Mouse (Mus musculus) limb, embryonic 12.5 days (tissue): ENCODE results near the gene Cobll1. TPM values are rescaled to one million over a fixed set of nuclear protein-coding genes. Genes with fewer than 3 reads are reported as not detected.

ENCODE experiments used
- ATAC-seq: fragments of 200-750 bp; cut with Nextera tagmentation; 2 replicates; pipeline ENCODE4 v1.8.0; 2017; ENCODE audit warnings: low read depth, moderate TSS enrichment; ENCODE audit not compliant: insufficient number of reproducible peaks, insufficient read depth, low FRiP score, low TSS enrichment
- H3K27ac ChIP-seq: fragments of 300-500 bp; sonication (generic); 2 replicates; pipeline ENCODE4 v1.5.1; 2016; ENCODE audit warnings: mild to moderate bottlenecking, moderate library complexity
- H3K27me3 ChIP-seq: fragments of 300-500 bp; sonication (generic); 2 replicates; pipeline ENCODE4 v1.6.1; 2016; ENCODE audit warnings: mild to moderate bottlenecking, moderate library complexity
- H3K36me3 ChIP-seq: fragments of 300-500 bp; sonication (generic); 2 replicates; pipeline ENCODE4 v1.6.1; 2016; ENCODE audit warnings: mild to moderate bottlenecking, moderate library complexity
- H3K4me1 ChIP-seq: fragments of 300-500 bp; sonication (generic); replicated peaks from 2 replicates; pipeline ENCODE4 v1.6.1; 2016
- H3K4me2 ChIP-seq: fragments of 300-500 bp; sonication (generic); 2 replicates; pipeline ENCODE4 v1.6.1; 2016; ENCODE audit warnings: mild to moderate bottlenecking, moderate library complexity
- H3K4me3 ChIP-seq: fragments of 300-500 bp; sonication (generic); replicated peaks from 2 replicates; pipeline ENCODE4 v1.5.1; 2016; ENCODE audit warnings: mild to moderate bottlenecking
- H3K9ac ChIP-seq: fragments of 300-500 bp; sonication (generic); replicated peaks from 2 replicates; pipeline ENCODE4 v1.6.1; 2016; ENCODE audit warnings: mild to moderate bottlenecking, moderate library complexity
- H3K9me3 ChIP-seq: fragments of 300-500 bp; sonication (generic); 2 replicates; pipeline ENCODE4 v1.6.1; 2016; ENCODE audit warnings: mild to moderate bottlenecking, moderate library complexity
- WGBS: fragments of 180-500 bp; shearing (Covaris S2); methylation state at CpG from one replicate; pipeline ENCODE4 v1.1.7; 2016; 5-methylcytosine and 5-hydroxymethylcytosine counted together
- polyA plus RNA-seq: library from polyadenylated mRNA; unstranded; fragments of >200 nt; fragmentation: Nextera tagmentation; extraction: Ambion mirVana; gene quantifications from 2 replicates; pipeline ENCODE4 v1.2.1, GENCODE M21; 2016

The Cobll1 gene
- polyA plus RNA-seq, 1 experiment from 2014 or later = 1.8 TPM

- 91% methylated on average over 9 of the region's 9 CpGs for WGBS
- H3K4me2 ChIP-seq = no peak overlapping the region
- H3K36me3 ChIP-seq = no peaks in the 10 kb centered on the region
- H3K4me1 ChIP-seq = no peaks in the 10 kb centered on the region; the same call in 1 of the 2 replicates
- no peak overlapping the region for H3K27ac ChIP-seq
- H3K27me3 ChIP-seq = no peaks in the 10 kb centered on the region
- no peak for ATAC-seq
- H3K9me3 ChIP-seq = no peaks in the 10 kb centered on the region
- H3K9ac ChIP-seq = no peak overlapping the region
- no peak overlapping the region for H3K4me3 ChIP-seq
These were observed 20.9 kb downstream of the Cobll1 start for GRCm38 (mm10) chr2:65218318-65218717.

- no peak overlapping the region for H3K4me2 ChIP-seq
- no peaks in the 10 kb centered on the region for H3K9me3 ChIP-seq
- H3K9ac ChIP-seq = no peak overlapping the region
- ATAC-seq = no peak
- H3K4me1 ChIP-seq = no peaks in the 10 kb centered on the region; the same call in 1 of the 2 replicates
- 86% methylated on average over 6 of the region's 6 CpGs for WGBS
- H3K36me3 ChIP-seq = no peaks in the 10 kb centered on the region
- H3K27me3 ChIP-seq = no peaks in the 10 kb centered on the region
- no peak overlapping the region for H3K4me3 ChIP-seq
- H3K27ac ChIP-seq = no peak overlapping the region
These were observed 21.5 kb downstream of the Cobll1 start for GRCm38 (mm10) chr2:65217677-65218076.

GRCm38 (mm10) chr2:65216163-65216562 is 23.0 kb downstream of the Cobll1 start:
- Histone ChIP-seq H3K27me3 (no peaks in the 10 kb centered on the region), H3K4me2 (no peak overlapping the region), H3K4me1 (no peaks in the 10 kb centered on the region), H3K27ac (no peak overlapping the region), H3K36me3 (no peaks in the 10 kb centered on the region), H3K9ac (no peak overlapping the region), H3K9me3 (no peaks in the 10 kb centered on the region), H3K4me3 (no peak overlapping the region)
- ATAC-seq = no peak

- Histone ChIP-seq H3K4me3 (no peak overlapping the region), H3K4me1 (no peaks in the 10 kb centered on the region), H3K9me3 (no peaks in the 10 kb centered on the region), H3K4me2 (no peak overlapping the region), H3K27me3 (no peaks in the 10 kb centered on the region), H3K27ac (no peak overlapping the region), H3K36me3 (no peaks in the 10 kb centered on the region), H3K9ac (no peak overlapping the region)
- WGBS = 97% methylated on average over 1 of the region's 1 CpGs
- no peak for ATAC-seq
These were observed 24.6 kb downstream of the Cobll1 start for GRCm38 (mm10) chr2:65214556-65214955.

GRCm38 (mm10) chr2:65213675-65214074 is 25.5 kb downstream of the Cobll1 start:
- no peak overlapping the region for H3K27ac ChIP-seq
- WGBS = 80% methylated on average over 3 of the region's 3 CpGs
- no peaks in the 10 kb centered on the region for H3K4me1 ChIP-seq
- H3K9me3 ChIP-seq = no peaks in the 10 kb centered on the region
- H3K27me3 ChIP-seq = no peaks in the 10 kb centered on the region
- H3K9ac ChIP-seq = no peak overlapping the region
- no peaks in the 10 kb centered on the region for H3K36me3 ChIP-seq
- H3K4me2 ChIP-seq = no peak overlapping the region
- no peak for ATAC-seq
- no peak overlapping the region for H3K4me3 ChIP-seq

- no peak overlapping the region for H3K27ac ChIP-seq
- H3K36me3 ChIP-seq = no peaks in the 10 kb centered on the region
- no peaks in the 10 kb centered on the region for H3K27me3 ChIP-seq
- WGBS = 86% methylated on average over 3 of the region's 3 CpGs
- H3K9ac ChIP-seq = no peak overlapping the region
- no peak for ATAC-seq
- no peaks in the 10 kb centered on the region for H3K9me3 ChIP-seq
- H3K4me3 ChIP-seq = no peak overlapping the region
- no peak overlapping the region for H3K4me2 ChIP-seq
- no peaks in the 10 kb centered on the region for H3K4me1 ChIP-seq
These were observed 27.6 kb downstream of the Cobll1 start for GRCm38 (mm10) chr2:65211620-65212019.

- H3K4me1 ChIP-seq = no peaks in the 10 kb centered on the region
- H3K9me3 ChIP-seq = no peaks in the 10 kb centered on the region
- H3K27ac ChIP-seq = no peak overlapping the region
- H3K36me3 ChIP-seq = no peaks in the 10 kb centered on the region
- H3K4me2 ChIP-seq = no peak overlapping the region
- no peak overlapping the region for H3K4me3 ChIP-seq
- no peak overlapping the region for H3K9ac ChIP-seq
- ATAC-seq = no peak
- 72% methylated on average over 2 of the region's 2 CpGs for WGBS
- no peaks in the 10 kb centered on the region for H3K27me3 ChIP-seq
These were observed 31.5 kb downstream of the Cobll1 start for GRCm38 (mm10) chr2:65207750-65208149.

GRCm38 (mm10) chr2:65203699-65204098 is 35.5 kb downstream of the Cobll1 start:
- no peak overlapping the region for H3K9ac ChIP-seq
- H3K4me3 ChIP-seq = no peak overlapping the region
- H3K27ac ChIP-seq = no peak overlapping the region
- WGBS = 40% methylated on average over 7 of the region's 7 CpGs
- no peaks in the 10 kb centered on the region for H3K36me3 ChIP-seq
- no peaks in the 10 kb centered on the region for H3K4me1 ChIP-seq
- no peaks in the 10 kb centered on the region for H3K27me3 ChIP-seq
- no peaks in the 10 kb centered on the region for H3K9me3 ChIP-seq
- H3K4me2 ChIP-seq = no peak overlapping the region
- no peak for ATAC-seq

GRCm38 (mm10) chr2:65199706-65200105 is 39.5 kb downstream of the Cobll1 start:
- no peak for ATAC-seq
- H3K9me3 ChIP-seq = no peaks in the 10 kb centered on the region
- WGBS = 83% methylated on average over 9 of the region's 9 CpGs
- no peaks in the 10 kb centered on the region for H3K27me3 ChIP-seq
- H3K9ac ChIP-seq = no peak overlapping the region
- H3K4me2 ChIP-seq = no peak overlapping the region
- H3K4me1 ChIP-seq = no peaks in the 10 kb centered on the region
- no peak overlapping the region for H3K4me3 ChIP-seq
- H3K36me3 ChIP-seq = no peaks in the 10 kb centered on the region
- H3K27ac ChIP-seq = no peak overlapping the region

- 91% methylated on average over 3 of the region's 3 CpGs for WGBS
- no peak for ATAC-seq
- H3K4me1 ChIP-seq = no peaks in the 10 kb centered on the region
- H3K4me2 ChIP-seq = no peak overlapping the region
- H3K36me3 ChIP-seq = no peaks in the 10 kb centered on the region
- no peak overlapping the region for H3K27ac ChIP-seq
- no peaks in the 10 kb centered on the region for H3K27me3 ChIP-seq
- no peak overlapping the region for H3K4me3 ChIP-seq
- H3K9me3 ChIP-seq = no peaks in the 10 kb centered on the region
- H3K9ac ChIP-seq = no peak overlapping the region
These were observed 40.6 kb downstream of the Cobll1 start for GRCm38 (mm10) chr2:65198605-65199004.

- no peaks in the 10 kb centered on the region for H3K36me3 ChIP-seq
- H3K27ac ChIP-seq = no peak overlapping the region
- H3K9me3 ChIP-seq = no peaks in the 10 kb centered on the region
- 95% methylated on average over 1 of the region's 1 CpGs for WGBS
- no peak overlapping the region for H3K4me3 ChIP-seq
- H3K4me2 ChIP-seq = no peak overlapping the region
- H3K4me1 ChIP-seq = no peaks in the 10 kb centered on the region
- H3K27me3 ChIP-seq = no peaks in the 10 kb centered on the region
- no peak for ATAC-seq
- no peak overlapping the region for H3K9ac ChIP-seq
These were observed 42.2 kb downstream of the Cobll1 start for GRCm38 (mm10) chr2:65196994-65197393.

- ATAC-seq = no peak
- no peaks in the 10 kb centered on the region for H3K4me1 ChIP-seq
- H3K27me3 ChIP-seq = no peaks in the 10 kb centered on the region
- H3K4me2 ChIP-seq = no peak overlapping the region
- no peaks in the 10 kb centered on the region for H3K36me3 ChIP-seq
- H3K27ac ChIP-seq = no peak overlapping the region
- 88% methylated on average over 9 of the region's 9 CpGs for WGBS
- H3K4me3 ChIP-seq = no peak overlapping the region
- no peak overlapping the region for H3K9ac ChIP-seq
- no peaks in the 10 kb centered on the region for H3K9me3 ChIP-seq
These were observed 43.8 kb downstream of the Cobll1 start for GRCm38 (mm10) chr2:65195233-65196010.
